Mouse (Mus musculus) hindbrain, embryonic 16.5 days (tissue): ENCODE results near the gene Znhit6. TPM values are rescaled to one million over a fixed set of nuclear protein-coding genes. Genes with fewer than 3 reads are reported as not detected.

ENCODE experiments used
- ATAC-seq: fragments of 200-750 bp; cut with Nextera tagmentation; 2 replicates; pipeline ENCODE4 v1.8.0; 2017; ENCODE audit warnings: moderate TSS enrichment, moderate library complexity
- H3K27ac ChIP-seq: fragments of 300-500 bp; sonication (generic); 2 replicates; pipeline ENCODE4 v1.5.1; 2014; ENCODE audit warnings: low read depth, mild to moderate bottlenecking, control low read depth, low read length, moderate library complexity
- H3K27me3 ChIP-seq: fragments of 300-500 bp; sonication (generic); replicated peaks from 2 replicates; pipeline ENCODE4 v1.6.1; 2014; ENCODE audit warnings: low read length; ENCODE audit not compliant: control insufficient read depth, insufficient read depth
- H3K36me3 ChIP-seq: fragments of 300-500 bp; sonication (generic); 2 replicates; pipeline ENCODE4 v1.6.1; 2014; ENCODE audit warnings: mild to moderate bottlenecking, low read length, moderate library complexity, mixed read lengths; ENCODE audit not compliant: control insufficient read depth, insufficient read depth
- H3K4me1 ChIP-seq: fragments of 300-500 bp; sonication (generic); 2 replicates; pipeline ENCODE4 v1.6.1; 2014; ENCODE audit warnings: low read depth, low read length; ENCODE audit not compliant: control insufficient read depth, insufficient read depth
- H3K4me2 ChIP-seq: fragments of 300-500 bp; sonication (generic); 2 replicates; pipeline ENCODE4 v1.6.1; 2014; ENCODE audit warnings: mild to moderate bottlenecking, low read length, control low read depth, moderate library complexity
- H3K4me3 ChIP-seq: fragments of 300-500 bp; sonication (generic); 2 replicates; pipeline ENCODE4 v1.5.1; 2014; ENCODE audit warnings: mild to moderate bottlenecking, low read length, control low read depth, moderate library complexity
- H3K9ac ChIP-seq: fragments of 300-500 bp; sonication (generic); 2 replicates; pipeline ENCODE4 v1.6.1; 2014; ENCODE audit warnings: low read depth, mild to moderate bottlenecking, control low read depth, low read length, moderate library complexity
- H3K9me3 ChIP-seq: fragments of 300-500 bp; sonication (generic); 2 replicates; pipeline ENCODE4 v1.6.1; 2014; ENCODE audit warnings: mild to moderate bottlenecking, low read length, moderate library complexity; ENCODE audit not compliant: control insufficient read depth
- WGBS: fragments of 180-500 bp; shearing (Covaris S2); extraction: QIAGEN DNeasy Blood & Tissue Kit; methylation state at CpG from one replicate; pipeline ENCODE4 v1.1.7; 2014; 5-methylcytosine and 5-hydroxymethylcytosine counted together
- polyA plus RNA-seq: library from polyadenylated mRNA; unstranded; fragments of >200 nt; fragmentation: Nextera tagmentation; extraction: Ambion mirVana; gene quantifications from 2 replicates; pipeline ENCODE4 v1.2.1, GENCODE M21; 2015

Gene Znhit6
- polyA plus RNA-seq, 1 experiment from 2014 or later, result 34.1 TPM

- H3K27me3 ChIP-seq, result no peaks in the 10 kb centered on the region
- no peak overlapping the region for H3K4me2 ChIP-seq
- no peak overlapping the region for H3K9ac ChIP-seq
- H3K27ac ChIP-seq, result no peak overlapping the region
- H3K36me3 ChIP-seq, result peaks cover 32% of the 10 kb centered on the region
- H3K9me3 ChIP-seq, result no peaks in the 10 kb centered on the region
- no peak for ATAC-seq
- WGBS, result 93% methylated on average over 6 of the region's 6 CpGs
- 0 out of 2 replicates have a peak, but pooled peaks cover 2% of the 10 kb centered on the region for H3K4me1 ChIP-seq
- H3K4me3 ChIP-seq, result no peak overlapping the region
Measured at GRCm38 (mm10) chr3:145600801-145601200, 24.8 kb downstream of the Znhit6 start.

GRCm38 (mm10) chr3:145601345-145601744 is 25.3 kb downstream of the Znhit6 start:
- Histone ChIP-seq H3K4me3 (no peak overlapping the region), H3K27ac (no peak overlapping the region), H3K4me2 (no peak overlapping the region), H3K9ac (no peak overlapping the region), H3K9me3 (no peaks in the 10 kb centered on the region), H3K4me1 (0 out of 2 replicates have a peak, but pooled peaks cover 2% of the 10 kb centered on the region), H3K36me3 (peaks cover 30% of the 10 kb centered on the region), H3K27me3 (no peaks in the 10 kb centered on the region)
- 77% methylated on average over 6 of the region's 6 CpGs for WGBS
- no peak for ATAC-seq

GRCm38 (mm10) chr3:145602410-145603206 is 26.6 kb downstream of the Znhit6 start:
- 61% methylated on average over 11 of the region's 11 CpGs for WGBS
- Histone ChIP-seq H3K4me1 (0 out of 2 replicates have a peak, but pooled peaks cover 2% of the 10 kb centered on the region), H3K4me3 (no peak overlapping the region), H3K27me3 (no peaks in the 10 kb centered on the region), H3K27ac (peak overlapping the region; percentile 14; the same call in 1 of the 2 replicates), H3K9me3 (no peaks in the 10 kb centered on the region), H3K4me2 (no peak overlapping the region), H3K9ac (no peak overlapping the region), H3K36me3 (peaks cover 32% of the 10 kb centered on the region)
- 0 out of 2 replicates have a peak, but pooled peaks have one; percentile 37 for ATAC-seq

- Histone ChIP-seq H3K27me3 (no peaks in the 10 kb centered on the region), H3K9ac (no peak overlapping the region), H3K4me1 (0 out of 2 replicates have a peak, but pooled peaks cover 2% of the 10 kb centered on the region), H3K27ac (no peak overlapping the region), H3K36me3 (peaks cover 15% of the 10 kb centered on the region), H3K4me3 (no peak overlapping the region), H3K4me2 (no peak overlapping the region), H3K9me3 (no peaks in the 10 kb centered on the region)
- WGBS, result 80% methylated on average over 5 of the region's 5 CpGs
- no peak for ATAC-seq
Measured at GRCm38 (mm10) chr3:145605437-145606123, 29.6 kb downstream of the Znhit6 start.

GRCm38 (mm10) chr3:145608320-145608719 is 32.3 kb downstream of the Znhit6 start:
- no peak overlapping the region for H3K27ac ChIP-seq
- 94% methylated on average over 5 of the region's 5 CpGs for WGBS
- no peak overlapping the region for H3K4me2 ChIP-seq
- peaks cover 12% of the 10 kb centered on the region for H3K36me3 ChIP-seq
- no peaks in the 10 kb centered on the region for H3K27me3 ChIP-seq
- no peak overlapping the region for H3K9ac ChIP-seq
- ATAC-seq, result no peak
- H3K9me3 ChIP-seq, result no peaks in the 10 kb centered on the region
- H3K4me1 ChIP-seq, result no peaks in the 10 kb centered on the region
- no peak overlapping the region for H3K4me3 ChIP-seq

GRCm38 (mm10) chr3:145612662-145613061 is 36.7 kb downstream of the Znhit6 start:
- ATAC-seq, result no peak
- no peak overlapping the region for H3K27ac ChIP-seq
- H3K4me3 ChIP-seq, result no peak overlapping the region
- H3K4me2 ChIP-seq, result no peak overlapping the region
- 17% methylated on average over 4 of the region's 4 CpGs for whole genome bisulfite sequencing
- no peaks in the 10 kb centered on the region for H3K9me3 ChIP-seq
- H3K4me1 ChIP-seq, result peaks cover 11% of the 10 kb centered on the region
- H3K27me3 ChIP-seq, result no peaks in the 10 kb centered on the region
- no peaks in the 10 kb centered on the region for H3K36me3 ChIP-seq
- no peak overlapping the region for H3K9ac ChIP-seq

GRCm38 (mm10) chr3:145613234-145613633 is 37.2 kb downstream of the Znhit6 start:
- peak; percentile 19; the same call in 1 of the 2 replicates for ATAC-seq
- Histone ChIP-seq H3K4me2 (no peak overlapping the region), H3K4me1 (peaks cover 11% of the 10 kb centered on the region), H3K27ac (no peak overlapping the region), H3K27me3 (no peaks in the 10 kb centered on the region), H3K9me3 (no peaks in the 10 kb centered on the region), H3K36me3 (no peaks in the 10 kb centered on the region), H3K9ac (no peak overlapping the region), H3K4me3 (no peak overlapping the region)
- WGBS, result 78% methylated on average over 4 of the region's 4 CpGs

GRCm38 (mm10) chr3:145614362-145615115 is 38.5 kb downstream of the Znhit6 start:
- Histone ChIP-seq H3K27ac (peak overlapping the region; percentile 26; the same call in 1 of the 2 replicates), H3K9me3 (no peaks in the 10 kb centered on the region), H3K4me3 (no peak overlapping the region), H3K4me1 (peaks cover 11% of the 10 kb centered on the region), H3K36me3 (no peaks in the 10 kb centered on the region), H3K9ac (no peak overlapping the region; the same call in 1 of the 2 replicates), H3K27me3 (no peaks in the 10 kb centered on the region), H3K4me2 (0 out of 2 replicates have a peak overlapping the region, but pooled peaks have one; percentile 20)
- WGBS, result 14% methylated on average over 17 of the region's 17 CpGs
- ATAC-seq, result peak; percentile 50
